Mouse (Mus musculus) kidney, postnatal 0 days (tissue): ENCODE results near the gene Nhsl2. TPM values are rescaled to one million over a fixed set of nuclear protein-coding genes. Genes with fewer than 3 reads are reported as not detected.

Experiments
- ATAC-seq: fragments of 200-750 bp; cut with Nextera tagmentation; replicated peaks from 2 replicates; pipeline ENCODE4 v1.8.0; 2017; ENCODE audit warnings: low read depth, moderate number of reproducible peaks, moderate TSS enrichment, moderate library complexity; ENCODE audit not compliant: low FRiP score
- DNase-seq: peaks from one replicate; pipeline ENCODE4 v3.0.0-alpha.2; 2016; ENCODE audit warnings: low spot score
- H3K27ac ChIP-seq: fragments of 300-500 bp; sonication (generic); 2 replicates; pipeline ENCODE4 v1.5.1; 2014; ENCODE audit warnings: mild to moderate bottlenecking
- H3K27me3 ChIP-seq: fragments of 300-500 bp; sonication (generic); 2 replicates; pipeline ENCODE4 v1.6.1; 2014; ENCODE audit warnings: low read length, mixed read lengths; ENCODE audit not compliant: insufficient read depth
- H3K36me3 ChIP-seq: fragments of 300-500 bp; sonication (generic); 2 replicates; pipeline ENCODE4 v1.6.1; 2014; ENCODE audit warnings: low read length, mixed read lengths; ENCODE audit not compliant: insufficient read depth
- H3K4me1 ChIP-seq: fragments of 300-500 bp; sonication (generic); replicated peaks from 2 replicates; pipeline ENCODE4 v1.6.1; 2014; ENCODE audit warnings: antibody characterized with exemption, low read length, mixed read lengths; ENCODE audit not compliant: insufficient read depth
- H3K4me2 ChIP-seq: fragments of 300-500 bp; sonication (generic); 2 replicates; pipeline ENCODE4 v1.6.1; 2014; ENCODE audit warnings: mild to moderate bottlenecking, low read length, moderate library complexity, mixed read lengths
- H3K4me3 ChIP-seq: fragments of 300-500 bp; sonication (generic); replicated peaks from 2 replicates; pipeline ENCODE4 v1.5.1; 2014; ENCODE audit warnings: low read depth, low read length
- H3K9ac ChIP-seq: fragments of 300-500 bp; sonication (generic); 2 replicates; pipeline ENCODE4 v1.6.1; 2014; ENCODE audit warnings: low read depth, low read length
- H3K9me3 ChIP-seq: fragments of 300-500 bp; sonication (generic); replicated peaks from 2 replicates; pipeline ENCODE4 v1.6.1; 2016; ENCODE audit warnings: low read length, inconsistent platforms, mixed read lengths
- CTCF ChIP-seq: IDR thresholded peaks from 2 replicates; pipeline ENCODE4 v1.5.1; 2016; ENCODE audit warnings: antibody characterized with exemption, low read depth, mild to moderate bottlenecking, moderate library complexity
- WGBS: fragments of 180-500 bp; shearing (Covaris S2); extraction: QIAGEN DNeasy Blood & Tissue Kit; methylation state at CpG from one replicate; pipeline ENCODE4 v1.1.7; 2014; 5-methylcytosine and 5-hydroxymethylcytosine counted together
- polyA plus RNA-seq: library from polyadenylated mRNA; unstranded; fragments of >200 nt; fragmentation: Nextera tagmentation; extraction: Ambion mirVana; gene quantifications from 2 replicates; pipeline ENCODE4 v1.2.1, GENCODE M21; 2015

The Nhsl2 gene
- polyA plus RNA-seq, 1 experiment from 2014 or later, result 4.9 TPM

DNA sequence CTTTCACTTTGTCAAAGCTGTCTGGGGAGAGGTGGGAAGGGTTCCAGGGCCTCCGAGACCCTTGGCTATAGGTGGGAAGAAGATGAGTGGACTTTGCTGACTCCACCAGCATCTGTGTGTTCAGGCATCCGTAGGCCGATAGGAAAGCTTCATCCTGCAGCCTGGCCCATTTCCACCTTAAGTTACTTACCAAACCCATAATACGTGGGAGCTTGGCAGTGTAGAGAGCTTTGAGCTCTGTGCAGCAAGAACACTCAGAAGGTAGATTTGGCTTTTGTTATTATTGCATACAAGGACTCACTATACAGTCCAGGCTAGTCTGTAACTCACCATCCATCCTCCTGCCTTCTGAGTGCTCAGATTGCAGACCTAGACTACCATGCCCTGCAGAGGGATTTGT, 112.7 kb downstream of the Nhsl2 start:
- ATAC-seq, result no peak

DNA sequence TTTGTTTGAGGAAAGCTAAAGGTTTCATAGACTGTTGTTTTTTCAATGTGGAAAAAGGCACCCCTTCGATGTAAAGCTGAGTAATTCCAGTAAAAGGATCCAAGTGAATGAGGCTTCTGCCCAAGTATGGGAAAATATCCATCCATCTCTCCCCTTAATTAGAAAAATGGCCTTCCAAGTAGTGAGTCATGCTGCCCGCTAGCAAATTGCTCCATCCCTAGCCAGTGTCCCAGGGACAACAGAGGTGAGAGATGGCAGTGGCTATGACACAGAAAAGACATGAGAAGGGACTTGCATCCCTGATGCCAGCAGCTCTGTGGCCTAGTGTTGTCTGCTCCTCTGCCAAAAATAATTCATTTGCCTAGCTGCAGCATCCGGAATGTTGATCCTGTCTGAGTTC, 114.5 kb downstream of the Nhsl2 start:
- no peak overlapping the region for H3K27ac ChIP-seq
- no peak for TF ChIP-seq CTCF

More for the DNA sequence above, 112.7 kb downstream of the Nhsl2 start:
- WGBS, result 80% methylated on average over 4 of the region's 4 CpGs
- no peaks in the 10 kb centered on the region for H3K36me3 ChIP-seq
- TF ChIP-seq CTCF, result no peak
- no peaks in the 10 kb centered on the region for H3K27me3 ChIP-seq
- no peak overlapping the region for H3K4me2 ChIP-seq
- H3K9me3 ChIP-seq, result no peaks in the 10 kb centered on the region
- H3K4me3 ChIP-seq, result no peak overlapping the region
- no peak for DNase-seq
- no peaks in the 10 kb centered on the region for H3K4me1 ChIP-seq
- H3K27ac ChIP-seq, result no peak overlapping the region
- no peak overlapping the region for H3K9ac ChIP-seq

DNA sequence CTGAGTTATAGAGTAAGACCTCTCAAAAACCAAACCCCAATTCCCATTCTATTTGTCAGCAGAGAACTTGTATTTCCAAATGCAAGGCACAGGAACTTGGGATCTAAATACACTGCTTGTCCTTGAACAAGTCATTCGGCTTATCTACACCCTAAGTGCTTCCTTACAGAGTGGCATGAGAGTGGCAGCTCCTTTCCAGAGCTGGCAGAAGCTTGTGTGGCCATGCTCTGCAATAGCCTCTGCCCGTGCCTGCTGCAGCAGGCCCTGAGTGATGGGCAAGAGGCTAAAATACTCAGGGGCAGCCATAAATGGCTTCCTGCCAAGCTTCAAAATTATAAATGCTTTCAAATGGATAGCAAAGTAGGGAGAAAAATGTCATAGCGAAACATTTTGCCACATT, 123.8 kb downstream of the Nhsl2 start:
- no peak for TF ChIP-seq CTCF
- H3K9me3 ChIP-seq, result no peaks in the 10 kb centered on the region
- DNase-seq, result no peak
- H3K36me3 ChIP-seq, result no peaks in the 10 kb centered on the region
- H3K4me3 ChIP-seq, result no peak overlapping the region
- H3K4me1 ChIP-seq, result no peaks in the 10 kb centered on the region
- H3K27ac ChIP-seq, result no peak overlapping the region
- H3K4me2 ChIP-seq, result no peak overlapping the region
- 72% methylated on average over 3 of the region's 3 CpGs for WGBS
- no peak overlapping the region for H3K9ac ChIP-seq
- no peaks in the 10 kb centered on the region for H3K27me3 ChIP-seq
- no peak for ATAC-seq

More for the DNA sequence above, 114.5 kb downstream of the Nhsl2 start:
- Histone ChIP-seq H3K4me1 (no peaks in the 10 kb centered on the region), H3K36me3 (no peaks in the 10 kb centered on the region), H3K4me2 (no peak overlapping the region), H3K9me3 (no peaks in the 10 kb centered on the region), H3K4me3 (no peak overlapping the region), H3K9ac (no peak overlapping the region), H3K27me3 (no peaks in the 10 kb centered on the region)
- 84% methylated on average over 3 of the region's 3 CpGs for WGBS
- no peak for DNase-seq
- no peak for ATAC-seq

DNA sequence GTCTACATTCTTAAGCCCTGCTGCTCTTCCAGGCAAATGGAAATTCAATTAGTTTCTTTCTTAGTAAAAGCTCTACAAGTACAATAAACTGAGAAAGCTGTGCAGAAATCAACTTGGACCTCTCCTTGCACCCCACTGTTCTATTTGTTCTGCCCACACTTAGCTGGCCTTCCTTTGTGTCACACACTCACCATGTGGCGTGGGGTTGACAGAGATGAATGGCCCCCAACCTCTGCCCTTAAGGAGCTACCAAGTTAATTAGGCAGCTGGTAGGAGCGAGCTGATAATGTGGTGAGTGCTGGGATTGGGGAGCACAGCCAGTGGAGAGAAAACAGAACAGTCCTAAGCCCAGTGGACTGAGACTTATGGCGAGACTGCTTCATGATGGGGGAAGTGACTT, 127.7 kb downstream of the Nhsl2 start:
- no peaks in the 10 kb centered on the region for H3K27me3 ChIP-seq
- no peak overlapping the region for H3K4me3 ChIP-seq
- no peak for TF ChIP-seq CTCF
- no peaks in the 10 kb centered on the region for H3K36me3 ChIP-seq
- no peak overlapping the region for H3K9ac ChIP-seq
- no peak overlapping the region for H3K27ac ChIP-seq
- ATAC-seq, result no peak
- 61% methylated on average over 3 of the region's 3 CpGs for WGBS
- no peak for DNase-seq
- no peaks in the 10 kb centered on the region; the same call in 1 of the 2 replicates for H3K4me1 ChIP-seq
- no peaks in the 10 kb centered on the region for H3K9me3 ChIP-seq
- H3K4me2 ChIP-seq, result no peak overlapping the region

DNA sequence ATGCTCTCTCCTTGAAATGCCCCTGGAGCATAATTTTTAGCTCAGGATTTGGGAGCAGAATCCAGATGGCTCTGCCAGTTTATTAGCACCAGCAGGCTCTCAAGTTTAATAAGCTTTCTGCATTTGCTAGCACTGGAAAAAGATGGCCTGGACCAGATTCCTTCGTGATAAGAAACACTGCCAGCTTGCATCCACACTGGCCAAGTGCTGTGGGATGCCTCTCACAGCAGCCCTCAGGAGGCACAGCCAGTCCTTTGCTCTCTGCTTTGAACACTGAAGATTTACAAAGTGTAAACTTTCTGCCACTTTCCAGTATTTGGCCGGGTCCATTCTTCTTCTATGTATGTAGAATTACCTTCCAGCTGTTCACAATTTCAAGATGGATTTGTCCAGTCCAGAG, 129.7 kb downstream of the Nhsl2 start:
- DNase-seq (no peak), ATAC-seq (no peak)
- H3K27ac ChIP-seq, result no peak overlapping the region
- TF ChIP-seq CTCF, result no peak
- no peaks in the 10 kb centered on the region for H3K9me3 ChIP-seq
- H3K36me3 ChIP-seq, result no peaks in the 10 kb centered on the region
- H3K4me1 ChIP-seq, result no peaks in the 10 kb centered on the region; the same call in 1 of the 2 replicates
- H3K4me2 ChIP-seq, result no peak overlapping the region
- H3K27me3 ChIP-seq, result no peaks in the 10 kb centered on the region
- H3K4me3 ChIP-seq, result no peak overlapping the region
- WGBS, result 39% methylated on average over 2 of the region's 2 CpGs
- H3K9ac ChIP-seq, result no peak overlapping the region

DNA sequence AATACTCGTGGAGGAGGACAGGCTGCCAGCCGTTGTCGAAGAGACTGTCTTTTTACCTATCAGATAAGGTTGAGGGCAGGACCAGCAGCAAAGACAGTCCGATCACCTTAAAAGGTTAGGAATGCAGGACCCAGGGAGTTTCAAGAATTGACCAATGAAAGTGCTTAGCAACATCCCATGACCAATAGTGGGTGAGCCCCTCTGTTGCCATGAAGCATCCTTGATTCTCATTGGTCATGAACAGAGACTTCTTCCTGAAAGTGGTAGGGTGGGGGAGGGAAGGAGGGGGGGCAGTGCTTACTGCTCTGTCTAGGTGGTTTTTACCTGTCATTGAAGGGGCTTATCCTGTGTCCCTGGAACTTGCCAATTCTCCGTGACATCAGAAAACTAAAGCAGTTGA, 130.1 kb downstream of the Nhsl2 start:
- H3K9me3 ChIP-seq, result no peaks in the 10 kb centered on the region
- no peak overlapping the region for H3K27ac ChIP-seq
- no peaks in the 10 kb centered on the region; the same call in 1 of the 2 replicates for H3K4me1 ChIP-seq
- H3K4me2 ChIP-seq, result no peak overlapping the region
- no peaks in the 10 kb centered on the region for H3K36me3 ChIP-seq
- H3K9ac ChIP-seq, result no peak overlapping the region
- no peak for TF ChIP-seq CTCF
- WGBS, result 49% methylated on average over 5 of the region's 5 CpGs
- no peak overlapping the region for H3K4me3 ChIP-seq
- no peaks in the 10 kb centered on the region for H3K27me3 ChIP-seq
- ATAC-seq (0 out of 2 replicates have a peak, but pooled peaks have one; percentile 33), DNase-seq (peak; percentile 67)

DNA sequence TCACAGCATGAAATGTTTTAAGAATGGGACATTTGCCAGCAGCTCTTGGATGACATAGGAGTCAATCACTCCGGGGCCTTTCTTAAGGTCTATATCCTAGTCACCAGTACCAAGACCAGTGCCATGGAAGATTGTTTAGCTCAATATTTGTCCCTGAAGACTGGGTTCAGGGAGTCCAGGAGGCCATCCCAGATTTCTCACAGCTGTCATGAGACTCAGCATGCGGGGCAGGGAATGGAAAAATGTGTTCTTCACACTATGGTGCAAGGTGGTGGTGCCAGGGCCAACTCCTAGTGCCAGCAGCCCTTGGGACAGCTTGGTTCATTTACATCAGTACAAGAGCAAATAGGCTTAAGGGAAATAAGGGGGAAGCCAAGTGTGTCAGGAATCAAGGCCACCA, 131.4 kb downstream of the Nhsl2 start:
- Histone ChIP-seq H3K4me1 (no peaks in the 10 kb centered on the region; the same call in 1 of the 2 replicates), H3K27ac (no peak overlapping the region), H3K4me3 (no peak overlapping the region), H3K9ac (no peak overlapping the region), H3K4me2 (no peak overlapping the region), H3K36me3 (no peaks in the 10 kb centered on the region), H3K27me3 (no peaks in the 10 kb centered on the region), H3K9me3 (no peaks in the 10 kb centered on the region)
- ATAC-seq, result no peak
- no peak for TF ChIP-seq CTCF
- no peak for DNase-seq
- WGBS, result 88% methylated on average over 2 of the region's 2 CpGs
